Mouse (Mus musculus): ENCODE data around the gene Rps16.

Gene Rps16

GRCm38 (mm10) chr7:28373131-28373581 is 22.7 kb downstream of the Rps16 start:
- peak; percentile 71 for DNase-seq (ENCODE audit: extremely low spot score, low spot score)

GRCm38 (mm10) chr7:28373891-28374495 is 23.5 kb downstream of the Rps16 start:
- DNase-seq (ENCODE audit: extremely low spot score, low spot score): peak; percentile 16

- peak; percentile 13 for DNase-seq (ENCODE audit: extremely low spot score, low spot score)
Measured at GRCm38 (mm10) chr7:28374647-28375046, 24.2 kb downstream of the Rps16 start.

- peak; percentile 86 for DNase-seq (ENCODE audit: extremely low spot score, low spot score)
Measured at GRCm38 (mm10) chr7:28375176-28375921, 24.9 kb downstream of the Rps16 start.

- DNase-seq (ENCODE audit: extremely low spot score, low spot score): peak; percentile 66
Measured at GRCm38 (mm10) chr7:28376011-28376771, 25.7 kb downstream of the Rps16 start.

- no peak for DNase-seq (ENCODE audit: extremely low spot score, low spot score)
Measured at GRCm38 (mm10) chr7:28377190-28378065, 27.0 kb downstream of the Rps16 start.

GRCm38 (mm10) chr7:28378066-28378690 is 27.7 kb downstream of the Rps16 start:
- no peak for DNase-seq (ENCODE audit: extremely low spot score, low spot score)

- peak; percentile 87 for DNase-seq (ENCODE audit: extremely low spot score, low spot score)
Measured at GRCm38 (mm10) chr7:28378769-28379651, 28.6 kb downstream of the Rps16 start.

- no peak for DNase-seq (ENCODE audit: extremely low spot score, low spot score)
Measured at GRCm38 (mm10) chr7:28380237-28381016, 30.0 kb downstream of the Rps16 start, which contains the start of gene Zfp36. Gene Zfp36, minus strand, starts transcription at chr7:28380253.

GRCm38 (mm10) chr7:28381017-28381790 is 30.8 kb downstream of the Rps16 start:
- DNase-seq (ENCODE audit: extremely low spot score, low spot score): peak; percentile 49

- DNase-seq (ENCODE audit: extremely low spot score, low spot score): peak; percentile 71
Measured at GRCm38 (mm10) chr7:28381938-28382337, 31.5 kb downstream of the Rps16 start.

GRCm38 (mm10) chr7:28382347-28382951 is 32.0 kb downstream of the Rps16 start:
- DNase-seq (ENCODE audit: extremely low spot score, low spot score): no peak

GRCm38 (mm10) chr7:28382981-28383396 is 32.5 kb downstream of the Rps16 start:
- DNase-seq (ENCODE audit: extremely low spot score, low spot score): no peak

GRCm38 (mm10) chr7:28383606-28384005 is 33.2 kb downstream of the Rps16 start:
- DNase-seq (ENCODE audit: extremely low spot score, low spot score): no peak

GRCm38 (mm10) chr7:28384162-28384561 is 33.7 kb downstream of the Rps16 start:
- DNase-seq (ENCODE audit: extremely low spot score, low spot score): no peak

- no peak for DNase-seq (ENCODE audit: extremely low spot score, low spot score)
Measured at GRCm38 (mm10) chr7:28385196-28385595, 34.7 kb downstream of the Rps16 start.

GRCm38 (mm10) chr7:28386007-28386406 is 35.6 kb downstream of the Rps16 start:
- no peak for DNase-seq (ENCODE audit: extremely low spot score, low spot score)

GRCm38 (mm10) chr7:28386462-28386861 is 36.0 kb downstream of the Rps16 start:
- DNase-seq (ENCODE audit: extremely low spot score, low spot score): peak; percentile 83

Data from neural tube, embryonic 10.5 days (tissue).